In the genomic region with DNA sequence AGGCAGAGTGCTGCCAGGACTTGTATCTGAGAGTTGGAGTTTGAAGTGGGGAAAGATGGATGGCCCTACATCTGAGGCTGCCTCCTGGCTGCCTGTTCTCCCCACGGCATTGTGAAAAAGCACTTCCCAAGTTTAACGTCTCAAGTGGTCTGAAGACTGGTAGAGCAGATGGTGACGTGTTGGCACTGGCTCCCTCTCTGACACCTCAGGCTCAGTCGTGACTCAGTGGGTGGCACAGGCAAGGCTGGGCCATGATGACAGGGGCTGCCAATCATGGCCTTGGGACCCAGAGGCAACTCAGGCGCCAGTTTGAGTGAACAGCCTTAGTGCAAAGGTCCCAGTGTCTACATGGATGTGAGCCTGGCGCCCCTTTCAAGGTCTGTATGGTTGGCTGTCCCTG, we compare ENCODE assay signal across 15 mouse cellular contexts.
DNase-seq lines count a peak whose midpoint lies in the region; ATAC-seq and TF ChIP-seq lines count a peak whose summit lies in the region.
"Had no signal": no experiment of that assay in that cellular context is flagged by ENCODE, and none has a peak within 500 bp of the region (broad histone marks: within the 10 kb centered on the region; RNA-seq: fewer than 3 reads in every experiment).

No protein-coding gene starts in this region.

- H3K36me3 ChIP-seq in lung, postnatal 0 days (ENCODE audit: insufficient read depth, low read length): peaks cover 12% of the 10 kb centered on the region

- H3K4me3 ChIP-seq in lung, postnatal 0 days (ENCODE audit: low read depth, low read length): no peak overlapping the region
- no peak overlapping the region for H3K4me3 ChIP-seq in cortical plate, adult 2 months (ENCODE audit: insufficient read depth, low read length)
- H3K4me3 ChIP-seq: embryonic facial prominence, embryonic 10.5 days; hindbrain, embryonic 15.5 days; limb, embryonic 15.5 days had no signal

- H3K9ac ChIP-seq in lung, postnatal 0 days (replicated peaks; ENCODE audit: low read depth): no peak overlapping the region
- H3K9ac ChIP-seq: hindbrain, embryonic 15.5 days; limb, embryonic 15.5 days; lung, embryonic 14.5 days had no signal

- no peak overlapping the region for H3K4me2 ChIP-seq in lung, postnatal 0 days (replicated peaks; ENCODE audit: low read depth, low read length)
- H3K4me2 ChIP-seq: hindbrain, embryonic 15.5 days; limb, embryonic 15.5 days; lung, embryonic 14.5 days had no signal

- DNase-seq in cerebellum, postnatal 25 days: peak; percentile 61 to 72
- no peak for DNase-seq in cerebellum, adult 9-10 months
- no peak for DNase-seq in lung, postnatal 0 days (ENCODE audit: low spot score)
- no peak for DNase-seq in lung, postnatal 25 days (ENCODE audit: low spot score)
- DNase-seq in right cerebral cortex, postnatal 36 days (ENCODE audit: low spot score in 2 of 2): peak; percentile 61 to 62
- DNase-seq in ovary, postnatal 14 days (ENCODE audit: low spot score): no peak
- DNase-seq in kidney, adult 11 months: no peak
- DNase-seq: kidney, adult 9 months; lung, embryonic 14.5 days; thymus, postnatal 25 days had no signal

- no peak overlapping the region for H3K27ac ChIP-seq in lung, postnatal 0 days (ENCODE audit: low read length)
- H3K27ac ChIP-seq in cortical plate, adult 2 months (ENCODE audit: insufficient read depth, low read length): no peak overlapping the region
- H3K27ac ChIP-seq: embryonic facial prominence, embryonic 10.5 days; hindbrain, embryonic 15.5 days; limb, embryonic 15.5 days had no signal

- 36% methylated on average over 6 of the region's 6 CpGs for WGBS in lung, postnatal 0 days

- TF ChIP-seq POLR2A in cortical plate, adult 2 months (IDR thresholded peaks at IDR 0.05; ENCODE audit: extremely low read depth, insufficient read depth, low read length): 0 out of 2 replicates have a peak, but pooled peaks have one; percentile 20

- no peaks in the 10 kb centered on the region for H3K4me1 ChIP-seq in lung, postnatal 0 days (ENCODE audit: insufficient read depth, low read depth, low read length)
- H3K4me1 ChIP-seq in cortical plate, adult 2 months (ENCODE audit: control insufficient read depth, insufficient read depth, low read length): peaks cover 5% of the 10 kb centered on the region

- no peaks in the 10 kb centered on the region for H3K9me3 ChIP-seq in lung, postnatal 0 days (ENCODE audit: low read length)
- H3K9me3 ChIP-seq: embryonic facial prominence, embryonic 10.5 days; G1E; hindbrain, embryonic 15.5 days; limb, embryonic 15.5 days had no signal

- peak; percentile 11; the same call in 1 of the 2 replicates for ATAC-seq in lung, postnatal 0 days

- TF ChIP-seq CTCF in lung, postnatal 0 days (IDR thresholded peaks at IDR 0.05): no peak
- TF ChIP-seq CTCF in cortical plate, adult 2 months (IDR thresholded peaks at IDR 0.05; ENCODE audit: extremely low read depth, insufficient read depth, low read length): 0 out of 2 replicates have a peak, but pooled peaks have one; percentile 10

- TF ChIP-seq EP300 in lung, postnatal 0 days (IDR thresholded peaks at IDR 0.05): no peak

- no peaks in the 10 kb centered on the region for H3K27me3 ChIP-seq in lung, postnatal 0 days (replicated peaks; ENCODE audit: insufficient read depth, low read length)
- H3K27me3 ChIP-seq: hindbrain, embryonic 15.5 days; limb, embryonic 15.5 days had no signal

Comparison
In these comparisons a context has a peak if more than half of its experiments do, and no peak if none do; other contexts are left out.
1. DNase-seq: peak in cerebellum, postnatal 25 days (2 of 2) and right cerebral cortex, postnatal 36 days (2 of 2); none in cerebellum, adult 9-10 months (single experiment), lung, postnatal 0 days (single experiment), lung, postnatal 25 days (single experiment), ovary, postnatal 14 days (single experiment) and kidney, adult 11 months (single experiment).